Mouse (Mus musculus) CD4-positive helper T cell, adult 2 months (primary cell): Measurements from ENCODE around the gene Capn11.
A peak's percentile ranks its signal among the peaks of the same experiment; 100 is the strongest.

ENCODE experiments used
- DNase-seq: peaks from one replicate; pipeline ENCODE4 v3.0.0-alpha.2; 2012; ENCODE audit warnings: low read depth, missing footprints, low spot score

Gene Capn11

DNA sequence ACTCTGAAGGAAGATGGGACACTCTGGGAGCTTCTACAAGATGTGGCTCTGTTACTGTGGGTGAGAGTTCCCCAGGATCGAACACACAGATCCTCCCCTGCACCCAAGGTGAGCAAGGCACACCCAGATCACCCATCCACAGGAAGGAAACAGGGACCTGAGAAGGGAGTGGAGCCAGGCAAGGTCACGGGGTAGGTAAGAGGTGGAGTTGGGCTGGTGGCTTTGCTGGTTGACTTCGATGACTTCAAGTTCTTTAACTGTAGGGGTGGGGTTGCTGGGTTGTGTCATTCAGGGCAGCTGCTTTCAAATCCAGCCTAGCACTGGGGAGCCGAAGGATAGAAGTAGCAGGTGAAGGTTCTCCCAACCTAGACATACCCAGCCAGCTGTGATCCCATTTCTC is 23.7 kb upstream of the Capn11 start:
- DNase-seq, result no peak

DNA sequence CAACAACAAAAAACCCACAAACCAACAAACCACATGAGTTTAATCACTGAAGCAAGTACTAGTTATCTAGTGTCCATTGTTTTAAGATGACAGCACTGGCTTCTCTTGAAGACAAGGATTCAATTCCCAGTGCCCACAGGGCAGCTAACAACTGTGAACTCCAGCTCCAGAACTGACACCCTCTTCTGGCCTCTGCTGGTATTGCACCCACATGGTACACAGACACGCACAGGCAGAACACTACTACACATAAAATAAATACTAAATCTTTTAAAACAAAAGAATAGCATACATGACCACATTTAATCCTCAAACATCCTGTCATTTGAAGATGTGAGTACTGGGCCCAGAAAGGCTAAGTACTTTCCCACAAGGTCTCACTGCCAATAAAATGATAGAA is 22.5 kb upstream of the Capn11 start:
- peak; percentile 27 for DNase-seq

DNA sequence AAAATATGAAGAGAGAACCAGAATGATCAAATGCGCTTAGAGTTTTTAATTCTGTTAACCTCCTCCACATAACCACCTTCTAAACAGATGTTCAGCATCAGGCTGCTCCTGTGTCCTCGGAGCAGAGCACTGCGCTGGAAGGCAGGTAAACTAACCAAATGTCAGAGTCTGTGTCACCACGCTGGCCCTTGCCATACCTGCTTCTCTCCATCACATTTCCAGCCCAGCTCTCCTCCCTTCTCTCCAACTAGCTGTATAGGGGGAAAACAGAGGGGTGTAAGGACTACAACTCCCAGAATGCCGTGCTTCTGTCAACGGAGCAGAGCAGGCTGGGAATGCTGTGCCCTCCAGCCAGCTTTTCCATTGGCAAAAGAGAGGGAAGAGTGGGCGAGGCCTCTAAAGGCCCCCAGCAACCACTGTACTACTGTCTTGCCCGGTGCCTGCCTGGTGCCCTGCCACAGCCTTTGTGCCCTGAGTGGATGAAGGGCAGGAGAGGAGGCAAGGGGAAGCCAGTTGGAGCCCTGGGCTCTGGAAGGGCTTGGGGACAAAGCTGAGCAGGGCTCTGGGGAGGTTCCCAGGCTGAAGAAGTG is 21.4 kb upstream of the Capn11 start:
- no peak for DNase-seq

DNA sequence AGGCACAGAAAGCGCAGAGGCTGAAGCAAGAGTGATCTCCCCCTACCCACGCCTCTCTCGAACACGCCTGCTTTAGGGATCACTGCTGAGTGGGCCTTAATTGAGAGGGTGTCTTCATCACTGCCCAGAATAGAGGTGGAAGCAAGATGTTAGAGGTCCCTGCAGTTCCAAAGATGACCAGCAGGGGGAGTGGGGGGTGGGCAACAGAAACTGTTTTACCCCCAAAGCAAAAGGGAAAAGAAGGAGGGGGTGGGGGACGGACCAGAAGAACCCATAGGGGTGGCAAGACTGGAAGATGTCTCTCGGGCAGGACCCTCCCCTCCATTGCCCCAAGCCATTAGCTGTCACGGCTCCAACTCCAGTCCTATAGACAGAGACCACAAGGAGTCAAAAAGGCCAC is 19.0 kb upstream of the Capn11 start:
- DNase-seq, result peak; percentile 76

DNA sequence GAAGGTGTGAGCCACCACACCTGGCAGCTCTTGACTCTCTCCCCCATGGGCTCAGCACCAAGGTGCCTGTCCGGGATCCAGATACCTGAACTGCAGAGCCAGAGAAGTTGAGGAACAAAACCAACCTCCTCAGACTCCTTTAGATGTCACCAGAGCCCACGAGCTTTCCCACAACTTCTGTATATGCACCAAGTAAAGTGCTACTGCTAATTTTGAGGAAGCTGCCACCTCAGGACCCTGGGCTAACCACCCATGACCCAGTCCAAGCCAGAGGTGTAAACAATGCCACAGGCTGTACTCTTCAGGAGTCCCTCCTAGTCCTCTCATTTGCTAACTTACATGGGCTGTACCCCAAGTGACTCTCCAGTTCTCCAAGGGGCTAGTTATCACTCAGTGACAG is 13.5 kb upstream of the Capn11 start:
- no peak for DNase-seq

DNA sequence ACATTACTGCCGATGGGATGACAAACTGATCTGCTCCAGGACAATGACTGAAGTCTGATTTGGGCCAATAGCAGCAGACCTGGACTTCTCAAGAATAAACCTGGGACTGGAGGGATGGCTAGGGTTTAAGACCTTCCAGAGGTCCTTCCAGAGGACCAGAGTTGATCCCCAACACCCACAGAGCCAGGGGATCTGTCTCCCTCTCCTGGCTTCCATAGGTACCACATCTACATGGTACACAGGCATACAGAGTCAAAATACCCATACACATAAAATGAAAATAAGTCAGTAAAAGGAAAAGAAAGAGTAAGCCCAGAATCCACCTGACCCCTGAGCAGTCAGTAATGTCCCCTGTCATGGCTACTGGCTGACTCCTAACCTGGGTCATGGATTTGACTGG is 12.7 kb upstream of the Capn11 start:
- no peak for DNase-seq

DNA sequence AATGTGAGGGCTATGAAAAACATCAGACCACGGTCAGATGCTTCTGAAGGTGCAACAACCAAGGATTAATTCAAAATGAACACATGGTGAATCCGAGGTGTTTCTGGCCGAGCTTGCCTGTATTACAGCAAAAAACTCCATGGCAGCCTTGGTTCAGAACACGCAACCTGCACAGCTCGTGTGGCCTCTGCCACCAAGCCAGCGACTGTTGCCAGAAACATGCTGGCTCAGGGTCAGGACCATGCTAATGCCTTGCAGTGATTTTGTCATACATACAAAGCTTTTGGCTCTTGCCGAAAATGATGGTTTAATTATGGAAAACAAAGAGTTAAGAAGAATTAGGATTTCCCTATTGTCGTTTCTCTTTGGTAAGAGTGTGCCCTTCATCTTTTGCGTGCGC is 8.9 kb upstream of the Capn11 start:
- no peak for DNase-seq

DNA sequence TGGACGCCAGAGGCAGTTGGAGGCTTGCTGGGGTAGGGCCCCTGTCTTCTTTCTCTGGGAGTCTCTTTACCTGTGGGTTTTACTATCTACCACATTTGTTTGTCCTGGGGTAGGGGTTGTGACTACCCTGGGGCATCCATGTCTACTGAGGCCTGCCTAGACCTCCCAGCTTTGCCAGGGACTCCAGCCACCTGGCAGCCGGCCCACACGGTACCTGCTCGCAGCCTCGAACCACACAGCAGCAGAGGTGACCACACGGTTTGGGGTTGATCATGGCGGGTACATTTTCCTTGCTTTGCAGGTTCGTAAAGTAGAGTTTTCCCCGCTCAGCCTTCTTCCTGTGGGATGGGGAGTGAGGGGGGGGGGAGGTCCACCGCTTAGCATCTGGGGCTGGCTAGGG is 8.4 kb upstream of the Capn11 start:
- DNase-seq, result no peak

DNA sequence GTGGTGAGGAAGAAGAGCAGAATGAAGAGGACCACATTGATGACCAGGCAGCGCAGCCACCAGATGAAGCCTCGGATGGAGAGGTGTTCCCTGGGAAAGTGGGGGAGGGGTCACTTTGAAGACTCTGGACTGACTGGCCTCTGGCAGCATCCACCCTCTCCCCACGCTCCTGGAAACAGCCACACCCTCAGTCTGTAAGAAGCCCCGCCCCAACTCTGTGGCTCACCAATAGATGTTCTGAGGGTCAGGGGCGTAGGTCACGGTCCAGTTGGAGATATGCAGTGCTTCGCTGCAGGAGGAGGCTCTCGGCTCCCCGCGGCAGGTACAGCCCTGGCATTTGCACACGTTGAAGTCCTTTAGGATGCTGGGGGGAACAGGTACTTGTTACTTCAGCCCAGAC is 7.0 kb upstream of the Capn11 start:
- DNase-seq, result no peak

DNA sequence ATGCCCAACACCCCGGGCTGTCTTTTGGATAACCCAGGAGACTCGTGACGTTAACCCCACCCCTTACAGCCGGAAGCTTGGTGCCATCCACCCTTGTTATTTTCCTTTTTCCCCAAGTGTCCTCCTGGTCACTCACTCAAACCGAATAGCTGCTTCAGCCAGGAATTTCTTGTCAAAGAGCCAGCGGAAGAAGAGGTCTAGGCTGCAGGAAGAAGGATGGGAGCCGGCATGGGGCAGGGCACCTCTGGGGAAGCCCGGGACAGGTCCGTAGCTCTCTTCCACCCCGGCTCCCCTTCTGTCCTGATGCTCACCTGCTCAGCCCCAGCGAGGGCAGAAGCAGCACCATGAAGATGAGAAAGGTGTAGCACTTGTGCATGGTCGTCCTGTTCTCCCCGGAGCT is 5.5 kb upstream of the Capn11 start:
- DNase-seq, result no peak

DNA sequence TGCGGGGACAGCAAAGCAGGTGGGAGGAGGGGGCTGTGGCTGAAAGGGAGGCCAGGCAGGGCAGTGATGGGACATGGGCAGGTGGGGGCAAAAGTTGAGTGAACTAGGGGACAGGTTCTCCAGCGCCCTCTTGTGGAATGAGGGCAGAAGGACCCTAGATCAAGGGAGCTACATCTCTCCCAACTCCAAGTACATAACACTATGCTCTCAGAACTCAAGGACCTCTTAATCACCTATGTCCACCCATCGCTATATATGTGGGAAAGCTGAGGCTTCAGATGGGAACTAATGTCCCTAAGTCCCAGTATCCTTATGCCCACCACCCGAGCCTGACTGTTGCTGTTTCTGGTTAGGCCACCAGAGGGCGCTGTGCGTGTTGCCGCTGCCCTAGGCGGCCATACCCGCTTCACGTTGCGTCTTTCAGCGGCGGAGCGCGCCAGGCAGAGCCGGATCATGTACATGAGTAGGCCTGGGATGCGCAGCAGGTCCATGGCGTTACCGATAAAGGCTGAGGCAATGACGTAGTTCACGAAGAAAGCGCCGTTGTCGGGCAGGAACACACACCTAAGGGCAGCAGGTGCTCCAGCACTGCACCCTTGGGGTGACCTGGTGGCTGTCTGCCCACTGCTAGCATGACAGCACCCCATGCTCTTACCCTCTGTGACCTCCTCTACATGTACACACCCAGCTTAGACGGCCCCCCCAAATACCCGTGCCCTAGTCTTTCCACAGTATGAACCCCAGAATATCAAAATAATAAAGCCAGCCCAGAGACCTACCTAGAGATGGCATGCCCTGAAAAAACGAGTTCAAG is 4.2 kb upstream of the Capn11 start:
- peak; percentile 74 for DNase-seq

DNA sequence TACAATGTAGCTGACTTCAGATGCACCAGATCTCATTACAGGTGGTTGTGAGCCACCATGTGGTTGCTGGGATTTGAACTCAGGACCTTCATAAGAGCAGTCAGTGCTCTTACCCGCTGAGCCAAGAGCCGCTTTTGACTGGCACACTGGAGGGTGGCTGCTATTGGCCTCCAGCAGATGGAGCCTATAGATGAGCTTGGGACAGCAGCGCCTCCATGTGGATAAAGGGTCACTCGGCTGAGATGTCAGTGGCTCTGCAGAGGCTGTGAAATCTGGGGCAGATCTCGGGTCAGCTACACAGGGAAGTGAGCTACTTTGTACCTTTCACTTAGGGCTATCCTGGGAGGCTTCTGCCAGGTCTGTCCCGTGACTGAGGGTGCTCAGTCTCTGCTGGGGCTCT is 3.3 kb downstream of the Capn11 start:
- no peak for DNase-seq

DNA sequence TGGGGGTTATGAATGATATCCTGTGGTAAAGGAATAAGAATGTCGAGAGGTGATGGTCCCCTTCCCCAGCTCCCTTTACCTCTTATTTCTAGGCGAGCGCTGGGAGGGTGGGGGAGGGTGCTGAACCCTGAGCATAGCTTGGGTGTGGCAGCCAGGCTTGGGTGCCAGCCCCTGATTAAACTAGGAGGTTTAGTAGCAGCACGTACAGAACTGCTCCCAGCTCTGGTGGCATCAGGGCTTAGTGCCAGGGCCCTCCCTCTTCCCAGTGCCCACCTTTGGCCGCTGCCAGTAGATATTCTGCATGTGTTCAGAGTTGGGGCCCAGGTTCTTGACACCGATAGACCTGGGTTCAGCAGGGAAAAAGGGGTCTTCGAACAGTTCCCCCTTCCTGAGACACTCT is 5.9 kb downstream of the Capn11 start:
- DNase-seq, result no peak

DNA sequence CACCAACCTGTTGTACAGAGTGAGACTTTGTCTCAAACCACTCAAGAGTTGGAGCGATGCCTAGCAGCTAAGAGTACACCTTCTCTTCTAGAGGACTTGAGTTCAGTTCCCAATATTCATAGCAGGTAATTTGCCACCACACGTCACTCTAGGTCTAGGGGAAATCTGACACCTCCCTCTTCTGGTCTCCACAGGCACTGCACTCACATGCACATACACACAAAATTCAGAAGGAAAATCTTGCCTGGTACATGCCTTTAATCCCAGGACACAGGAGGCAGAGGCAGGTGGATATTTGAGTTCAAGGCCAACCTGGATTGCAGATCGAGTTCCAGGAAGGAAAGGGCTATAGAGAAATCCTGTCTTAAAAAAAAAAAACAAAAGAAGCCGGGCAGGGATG is 14.9 kb downstream of the Capn11 start:
- no peak for DNase-seq

DNA sequence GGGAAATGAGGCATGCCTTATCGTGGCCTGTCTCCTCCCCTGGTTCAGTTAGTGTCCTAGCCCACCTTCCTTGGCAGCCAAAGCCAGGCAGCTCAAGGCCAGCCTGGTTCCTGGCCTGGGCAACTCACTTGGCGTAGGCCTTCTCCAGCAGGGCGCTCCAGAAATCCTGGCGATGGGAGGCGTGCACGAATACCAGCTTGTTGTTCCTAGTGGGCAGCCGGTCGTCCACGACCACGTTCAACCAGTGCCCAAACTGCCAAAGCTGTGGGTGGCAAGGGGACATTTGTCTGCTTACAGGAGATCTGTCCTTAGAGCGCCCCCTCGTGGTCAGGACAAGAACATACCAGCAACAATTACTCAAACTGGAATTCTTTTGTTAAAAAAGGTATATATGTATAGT is 16.4 kb downstream of the Capn11 start:
- peak; percentile 55 for DNase-seq

DNA sequence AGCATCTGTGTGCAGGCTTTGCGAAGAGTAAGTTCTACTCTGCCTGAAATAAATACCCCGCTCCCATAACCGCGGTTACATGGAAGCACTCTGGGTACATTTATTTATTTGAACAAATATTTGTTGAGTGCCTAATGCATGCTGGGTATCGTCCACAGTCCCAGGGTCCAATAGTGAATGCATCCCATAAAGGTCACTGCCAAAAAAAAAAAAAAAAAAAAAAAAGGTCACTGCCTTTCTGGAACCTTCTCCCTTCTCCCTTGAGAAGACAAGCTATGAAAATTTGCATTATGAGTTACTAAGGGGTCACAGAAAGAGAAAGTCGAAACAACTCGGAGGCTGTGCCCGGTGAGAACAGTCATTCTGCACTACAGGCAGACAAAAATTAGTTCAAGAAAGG is 17.1 kb downstream of the Capn11 start:
- DNase-seq, result no peak

DNA sequence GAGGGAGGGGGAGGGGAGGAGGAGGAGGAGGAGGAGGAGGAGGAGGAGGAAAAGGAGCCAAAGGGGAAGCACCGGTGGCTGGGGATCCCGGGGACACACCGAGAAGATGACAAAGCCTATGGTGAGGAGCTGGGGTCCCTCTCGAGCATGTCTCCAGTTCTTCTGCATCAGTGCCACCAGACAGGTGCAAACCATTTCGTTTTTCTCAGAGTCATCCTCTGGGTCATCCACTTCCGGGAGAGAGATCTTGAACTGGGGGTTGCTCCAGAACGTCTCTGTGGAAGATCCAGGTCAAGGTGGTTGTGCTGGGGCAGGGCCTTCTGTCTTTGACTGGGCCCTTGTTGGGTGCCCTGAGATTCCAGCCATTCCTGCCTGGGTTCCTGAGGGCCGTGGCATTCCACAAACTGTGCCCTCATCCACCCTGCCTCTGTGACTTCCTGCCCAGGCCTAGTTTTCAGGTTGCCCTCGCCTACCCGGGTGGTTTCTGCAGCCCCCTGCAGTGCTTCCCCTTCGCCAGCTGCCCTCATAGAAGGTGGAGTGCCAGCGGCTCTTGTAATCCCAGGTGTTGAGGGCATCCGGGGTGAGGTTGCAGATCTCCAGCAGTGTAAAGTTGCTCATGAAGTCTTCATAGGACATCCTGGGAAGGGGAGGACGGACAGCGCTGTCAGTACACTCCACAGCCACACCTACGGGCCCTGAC is 20.4 kb downstream of the Capn11 start:
- no peak for DNase-seq

DNA sequence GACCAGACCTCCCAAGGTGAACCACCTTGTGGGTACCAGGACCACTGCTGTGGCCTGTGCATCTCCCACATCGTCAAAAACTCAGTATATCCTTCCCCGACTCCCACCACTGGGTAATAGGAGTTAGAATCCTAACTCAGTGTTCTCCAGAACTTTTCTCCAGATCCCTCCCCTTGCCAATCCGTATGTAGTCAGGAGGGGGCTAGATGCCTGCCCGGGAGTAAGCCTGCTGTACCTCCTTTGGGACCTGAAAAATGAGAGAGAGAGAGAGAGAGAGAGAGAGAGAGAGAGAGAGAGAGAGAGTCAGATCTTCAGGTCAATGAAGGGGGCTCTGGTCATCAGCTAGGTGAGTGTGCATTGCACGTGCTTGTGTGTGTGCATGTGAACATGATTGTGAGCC is 25.1 kb downstream of the Capn11 start:
- DNase-seq, result no peak

DNA sequence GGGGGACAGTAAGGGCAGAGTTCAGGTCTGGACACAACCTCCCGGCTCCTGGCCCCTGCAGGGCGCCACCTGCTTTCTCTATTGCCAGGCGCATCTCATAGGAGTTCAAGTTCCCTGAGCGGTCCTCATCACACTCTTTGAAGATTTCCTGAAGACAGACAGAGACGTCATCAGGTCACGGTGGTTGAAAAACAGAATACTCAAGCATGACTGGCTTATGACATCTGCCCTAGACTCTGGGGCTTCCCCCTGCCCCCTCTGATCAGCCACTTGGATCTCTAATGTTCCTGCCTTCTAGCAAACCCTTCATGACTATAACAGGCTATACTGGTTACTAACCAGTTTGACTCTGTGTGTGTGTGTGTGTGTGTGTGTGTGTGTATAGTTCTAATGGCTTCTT is 27.2 kb downstream of the Capn11 start:
- peak; percentile 67 for DNase-seq

DNA sequence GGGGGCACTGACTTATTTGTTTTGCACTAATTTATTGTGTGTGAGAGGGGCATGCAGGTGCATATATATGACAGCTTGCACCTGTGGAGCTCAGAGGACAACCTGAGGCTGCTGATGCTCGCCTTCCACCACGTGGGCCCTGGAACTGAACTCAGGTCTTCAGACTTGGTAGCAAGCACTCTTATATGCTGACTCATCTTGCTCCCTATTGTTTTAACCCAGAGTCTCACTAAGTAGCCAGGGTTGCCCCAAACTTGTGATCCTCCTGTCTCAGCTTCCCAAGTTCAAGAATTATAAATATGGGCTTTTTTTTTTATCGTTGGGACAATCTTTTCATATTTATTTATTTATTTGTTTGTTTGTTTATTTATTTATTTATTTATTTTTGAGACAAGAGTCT is 28.1 kb downstream of the Capn11 start:
- no peak for DNase-seq

DNA sequence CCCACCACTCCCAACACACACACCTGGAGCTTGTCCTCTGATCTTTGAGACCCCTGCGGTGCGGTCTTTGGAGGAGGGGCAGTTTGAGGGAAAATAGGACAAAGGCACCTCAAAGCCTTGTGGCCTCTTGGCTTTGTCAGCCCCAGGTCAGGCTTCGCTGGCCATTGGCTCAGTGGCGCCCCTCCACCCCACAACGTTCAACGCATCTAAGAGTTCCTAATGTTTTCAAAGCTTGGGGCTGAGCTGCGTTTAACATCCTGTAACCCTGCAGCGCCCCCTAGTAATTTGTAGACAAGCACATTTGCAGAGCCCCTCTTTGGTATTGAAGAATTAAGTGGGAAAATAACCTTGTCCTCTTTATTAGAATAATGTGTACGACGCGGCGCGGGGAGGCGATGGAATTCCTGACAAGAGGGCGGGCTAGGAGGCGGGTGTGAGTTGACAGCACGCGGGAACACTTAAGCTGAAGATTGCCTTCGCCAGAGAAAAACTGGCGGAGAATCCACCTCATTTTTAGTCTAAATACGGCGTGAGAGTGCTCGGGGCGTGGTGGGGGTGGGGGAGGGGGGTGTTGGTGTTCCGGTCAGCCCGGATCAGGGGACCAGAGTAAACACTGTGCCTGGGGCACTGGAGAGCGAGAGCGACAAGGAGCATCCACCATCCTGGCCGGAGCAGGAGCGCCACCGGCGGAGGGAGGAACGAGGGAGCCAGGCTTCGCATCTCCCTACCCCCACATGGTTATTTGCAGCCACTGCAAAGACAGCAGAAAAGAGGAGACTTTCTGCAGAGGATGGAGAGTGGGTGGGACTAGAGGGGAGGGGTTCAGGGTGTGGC is 29.0 kb downstream of the Capn11 start:
- peak; percentile 72 for DNase-seq
